Mouse (Mus musculus): Measurements from ENCODE around the gene Serpina10. TPM values are rescaled to one million over a fixed set of nuclear protein-coding genes. Genes with fewer than 3 reads are reported as not detected.
"Not testable (repeated sequence)": the region's sequence is repeated elsewhere in the genome, so short reads cannot be mapped to it uniquely, and the experiment has no call there.

Gene Serpina10
- polyA plus RNA-seq (2016; fragmentation: Nextera tagmentation; extraction: Ambion mirVana): 0.05 and 0.06 TPM in 2 replicates

DNA sequence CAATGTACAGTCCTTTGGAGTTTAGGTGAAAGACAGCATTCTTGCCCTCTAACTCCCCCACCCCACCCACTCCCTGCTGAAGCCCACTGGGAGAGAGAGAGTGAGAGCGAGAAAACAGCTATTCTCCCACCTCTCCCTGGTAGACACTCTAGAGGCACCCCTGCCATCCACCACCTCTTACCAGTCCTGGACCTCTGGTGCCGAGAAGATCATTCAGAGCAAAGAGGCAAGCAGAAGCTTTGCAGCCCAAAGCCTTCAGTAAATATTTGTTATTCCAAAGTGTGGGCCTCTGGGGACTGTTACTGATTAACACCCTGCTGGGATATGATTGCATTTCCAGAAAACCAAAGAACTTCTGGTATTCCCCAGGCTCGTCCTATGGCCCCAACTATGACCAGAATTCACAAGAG, at the start of gene Serpina10:
Gene Serpina10 (minus strand): TSS at position 242 of the 410 bp plus-strand sequence.
- no peak within 1 kb of the TSS for H3K4me3 ChIP-seq
- no peak for ATAC-seq (ENCODE audit: low FRiP score, low read depth)
- WGBS: 74% methylated on average over 3 of the region's 3 CpGs

DNA sequence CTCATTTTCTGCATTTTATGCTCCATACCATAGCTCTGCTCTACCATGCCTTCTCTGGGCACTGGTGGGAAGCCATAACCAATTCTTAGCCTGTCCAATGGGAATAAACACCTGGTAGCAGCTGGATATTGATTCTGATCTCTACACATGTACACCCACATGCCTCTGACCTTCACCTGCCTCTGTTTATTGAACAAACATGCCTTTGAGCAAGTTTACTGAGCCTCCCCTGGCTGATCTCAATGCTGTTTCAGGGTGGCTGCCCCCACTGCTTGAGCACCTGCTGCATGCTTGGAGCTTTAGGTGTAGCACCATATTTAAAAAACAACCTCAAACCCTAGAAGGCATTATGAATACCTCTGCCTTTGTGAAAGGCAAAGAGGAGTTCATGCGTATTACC, 48.6 kb upstream of the Serpina10 start:
- not testable (repeated sequence) for H3K9me3 ChIP-seq; H3K4me2 ChIP-seq (replicated peaks); H3K9ac ChIP-seq; H3K27me3 ChIP-seq (replicated peaks); H3K36me3 ChIP-seq; H3K4me1 ChIP-seq; H3K27ac ChIP-seq; ATAC-seq (ENCODE audit: low FRiP score, low read depth); H3K4me3 ChIP-seq
- 98% methylated on average over 1 of the region's 1 CpGs for WGBS

More for the DNA sequence above, at the start of gene Serpina10:
- Histone ChIP-seq H3K9ac (no peak within 1 kb of the TSS), H3K4me2 (replicated peaks) (no peak within 1 kb of the TSS), H3K27ac (no peak within 1 kb of the TSS), H3K9me3 (no peaks in the 10 kb centered on the region), H3K4me1 (no peaks in the 10 kb centered on the region), H3K36me3 (no peaks in the 10 kb centered on the region), H3K27me3 (replicated peaks) (no peaks in the 10 kb centered on the region)

DNA sequence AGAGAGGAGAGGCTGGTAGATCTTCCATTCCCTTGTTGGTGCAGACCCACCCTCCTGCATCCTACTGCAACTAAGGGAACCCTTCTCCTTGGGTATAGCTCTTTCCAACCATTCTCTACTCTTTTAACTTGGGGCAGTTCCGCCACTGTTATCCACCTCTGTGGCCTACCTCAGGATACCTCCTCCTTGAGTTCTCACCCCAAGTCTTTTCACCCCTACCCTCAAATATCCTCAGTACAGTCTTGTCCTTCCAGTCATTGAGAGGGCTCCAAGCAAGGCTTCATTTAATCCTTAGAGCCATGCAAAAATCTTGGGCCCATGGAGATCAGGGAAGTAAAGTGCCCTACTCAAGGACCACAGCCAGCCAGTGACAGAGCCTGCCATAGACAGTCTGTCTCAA, 44.8 kb upstream of the Serpina10 start, which contains the start of gene Serpina16:
Gene Serpina16 (minus strand): TSS at position 101 of the 400 bp plus-strand sequence.
- no peaks in the 10 kb centered on the region for H3K36me3 ChIP-seq
- no peaks in the 10 kb centered on the region for H3K9me3 ChIP-seq
- H3K27me3 ChIP-seq (replicated peaks): no peaks in the 10 kb centered on the region
- ATAC-seq (ENCODE audit: low FRiP score, low read depth): no peak
- no peaks in the 10 kb centered on the region for H3K4me1 ChIP-seq
- H3K4me2 ChIP-seq (replicated peaks): no peak within 1 kb of the TSS
- H3K9ac ChIP-seq: no peak within 1 kb of the TSS
- H3K27ac ChIP-seq: no peak within 1 kb of the TSS
- H3K4me3 ChIP-seq: no peak within 1 kb of the TSS
- WGBS: 79% methylated on average over 1 of the region's 1 CpGs

DNA sequence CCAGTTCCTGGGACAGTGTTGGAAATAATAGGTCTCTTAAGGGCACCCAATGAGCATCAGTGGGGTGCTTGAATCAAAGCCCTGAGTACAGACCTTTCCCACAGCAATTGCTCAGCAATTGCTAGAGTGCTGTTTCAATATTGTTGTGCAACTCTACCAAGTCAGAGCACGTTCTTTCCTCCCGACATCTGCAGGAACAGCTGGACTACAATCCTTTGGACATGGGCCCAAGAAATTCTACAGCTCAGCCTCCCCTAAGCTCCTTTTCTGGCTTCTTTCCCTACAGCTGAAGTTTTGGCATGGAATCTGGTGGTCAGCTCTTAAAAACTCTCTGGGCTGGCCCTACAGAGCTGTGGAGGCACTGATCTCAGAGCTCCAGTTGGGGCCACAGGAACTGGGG, 41.9 kb upstream of the Serpina10 start:
- no peak overlapping the region for H3K27ac ChIP-seq
- no peaks in the 10 kb centered on the region for H3K4me1 ChIP-seq
- H3K9me3 ChIP-seq: no peaks in the 10 kb centered on the region
- H3K27me3 ChIP-seq (replicated peaks): no peaks in the 10 kb centered on the region
- H3K9ac ChIP-seq: no peak overlapping the region
- H3K4me2 ChIP-seq (replicated peaks): no peak overlapping the region
- no peak overlapping the region for H3K4me3 ChIP-seq
- ATAC-seq (ENCODE audit: low FRiP score, low read depth): no peak
- H3K36me3 ChIP-seq: no peaks in the 10 kb centered on the region
- WGBS: 80% methylated on average over 2 of the region's 2 CpGs

DNA sequence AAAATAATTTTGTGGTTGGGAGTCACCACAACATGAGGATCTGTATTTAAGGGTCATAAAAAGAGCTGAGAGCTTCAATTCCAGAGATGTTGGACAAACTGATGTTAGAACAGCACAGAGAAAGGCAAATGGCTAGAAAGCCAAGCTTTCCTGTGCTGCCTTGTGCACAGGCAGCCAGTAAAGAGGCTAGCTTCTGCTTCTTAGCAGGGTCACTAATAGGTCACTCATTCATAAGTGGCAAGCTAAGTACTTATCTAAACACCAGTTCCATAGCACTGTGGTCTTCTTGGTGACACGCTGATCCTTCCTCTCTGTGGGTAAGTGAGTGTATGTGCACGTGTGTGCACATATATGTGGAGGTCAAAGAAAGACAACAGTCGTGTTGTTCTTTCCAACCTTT, 40.2 kb upstream of the Serpina10 start:
- WGBS: 81% methylated on average over 3 of the region's 3 CpGs
- no peak for ATAC-seq (ENCODE audit: low FRiP score, low read depth)

DNA sequence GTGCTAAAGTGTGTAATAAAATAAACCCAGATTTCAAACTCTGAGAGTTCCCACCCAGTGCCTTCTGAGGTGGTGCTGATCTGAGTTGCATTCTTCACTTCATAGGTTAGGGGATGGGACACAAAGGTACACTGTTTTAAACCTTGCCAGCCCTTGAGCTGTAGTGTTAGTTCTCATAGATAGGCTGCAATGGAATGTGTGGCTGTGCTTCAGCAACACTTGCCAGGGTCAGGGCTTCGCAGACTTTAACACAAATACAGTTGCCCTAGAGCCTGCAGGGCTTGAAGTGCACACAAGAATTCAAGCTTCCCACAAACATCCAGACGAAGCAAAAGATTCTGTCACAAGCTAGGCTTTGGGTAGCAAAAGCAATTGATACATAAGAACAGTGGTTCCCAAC, 39.7 kb upstream of the Serpina10 start:
- Histone ChIP-seq H3K9me3 (no peaks in the 10 kb centered on the region), H3K4me1 (no peaks in the 10 kb centered on the region), H3K36me3 (no peaks in the 10 kb centered on the region), H3K4me3 (no peak overlapping the region), H3K9ac (no peak overlapping the region), H3K27ac (no peak overlapping the region), H3K27me3 (replicated peaks) (no peaks in the 10 kb centered on the region), H3K4me2 (replicated peaks) (no peak overlapping the region)
- no peak for ATAC-seq (ENCODE audit: low FRiP score, low read depth)
- 84% methylated on average over 2 of the region's 2 CpGs for WGBS

More for the DNA sequence above, 40.2 kb upstream of the Serpina10 start:
- no peaks in the 10 kb centered on the region for H3K27me3 ChIP-seq (replicated peaks)
- H3K9ac ChIP-seq: no peak overlapping the region
- H3K27ac ChIP-seq: no peak overlapping the region
- no peaks in the 10 kb centered on the region for H3K36me3 ChIP-seq
- no peak overlapping the region for H3K4me3 ChIP-seq
- no peaks in the 10 kb centered on the region for H3K9me3 ChIP-seq
- H3K4me2 ChIP-seq (replicated peaks): no peak overlapping the region
- H3K4me1 ChIP-seq: no peaks in the 10 kb centered on the region

DNA sequence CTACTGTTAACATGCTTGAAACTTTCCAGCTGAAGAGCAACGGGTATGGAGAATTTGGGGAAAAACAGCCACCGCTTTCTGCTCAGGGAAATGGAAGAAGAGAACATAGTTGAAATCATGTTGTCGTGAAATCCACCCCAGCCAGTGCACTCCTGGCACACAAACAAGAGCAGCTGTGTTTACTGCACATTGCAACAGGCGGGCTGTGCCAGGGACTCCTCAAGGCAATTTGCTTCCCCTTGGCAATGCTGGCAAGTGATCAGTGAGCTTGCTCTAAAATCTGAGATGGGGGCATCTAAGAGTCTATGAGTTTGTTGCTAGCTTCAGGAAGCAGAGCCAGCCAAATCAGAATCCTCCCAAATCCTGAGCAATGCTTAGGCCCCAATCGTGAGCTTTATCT, 39.1 kb upstream of the Serpina10 start:
- H3K36me3 ChIP-seq: no peaks in the 10 kb centered on the region
- H3K4me1 ChIP-seq: no peaks in the 10 kb centered on the region
- WGBS: 87% methylated on average over 5 of the region's 5 CpGs
- H3K9me3 ChIP-seq: no peaks in the 10 kb centered on the region
- no peak for ATAC-seq (ENCODE audit: low FRiP score, low read depth)
- no peak overlapping the region for H3K4me3 ChIP-seq
- H3K9ac ChIP-seq: no peak overlapping the region
- no peak overlapping the region for H3K4me2 ChIP-seq (replicated peaks)
- no peaks in the 10 kb centered on the region for H3K27me3 ChIP-seq (replicated peaks)
- H3K27ac ChIP-seq: no peak overlapping the region

DNA sequence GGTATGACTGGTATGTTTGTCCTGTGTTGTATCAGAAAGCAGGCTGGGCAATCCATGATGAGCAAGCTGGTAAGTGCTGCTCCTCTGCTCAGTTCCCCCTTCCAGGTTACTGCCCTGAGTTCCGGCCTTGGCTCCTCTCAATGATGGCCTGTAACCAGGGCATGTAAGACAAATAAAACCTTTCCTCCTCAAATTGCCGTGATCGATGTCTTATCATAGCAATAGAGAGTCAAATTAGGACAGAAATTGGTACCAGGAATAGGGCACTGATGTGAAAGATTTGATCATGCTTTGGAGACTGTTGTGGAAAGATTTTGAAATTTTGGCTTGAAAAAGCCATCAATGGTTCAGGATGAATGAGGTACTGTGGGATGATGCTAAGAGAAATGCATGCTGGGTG, 34.0 kb upstream of the Serpina10 start:
- ATAC-seq (ENCODE audit: low FRiP score, low read depth): no peak
- no peak overlapping the region for H3K27ac ChIP-seq
- no peaks in the 10 kb centered on the region for H3K9me3 ChIP-seq
- H3K9ac ChIP-seq: no peak overlapping the region
- no peaks in the 10 kb centered on the region for H3K36me3 ChIP-seq
- no peak overlapping the region for H3K4me3 ChIP-seq
- H3K4me2 ChIP-seq (replicated peaks): no peak overlapping the region
- no peaks in the 10 kb centered on the region for H3K4me1 ChIP-seq
- 92% methylated on average over 3 of the region's 3 CpGs for WGBS
- no peaks in the 10 kb centered on the region for H3K27me3 ChIP-seq (replicated peaks)

DNA sequence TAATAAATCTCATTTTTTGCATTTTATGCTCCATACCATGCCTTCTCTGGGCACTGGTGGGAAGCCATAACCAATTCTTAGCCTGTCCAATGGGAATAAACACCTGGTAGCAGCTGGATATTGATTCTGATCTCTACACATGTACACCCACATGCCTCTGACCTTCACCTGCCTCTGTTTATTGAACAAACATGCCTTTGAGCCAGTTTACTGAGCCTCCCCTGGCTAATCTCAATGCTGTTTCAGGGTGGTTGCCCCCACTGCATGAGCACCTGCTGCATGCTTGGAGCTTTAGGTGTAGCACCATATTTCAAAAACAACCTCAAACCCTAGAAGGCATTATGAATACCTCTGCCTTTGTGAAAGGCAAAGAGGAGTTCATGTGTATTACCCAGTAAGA, 30.8 kb upstream of the Serpina10 start:
- H3K4me1 ChIP-seq; H3K4me3 ChIP-seq; H3K36me3 ChIP-seq; H3K4me2 ChIP-seq (replicated peaks); H3K27ac ChIP-seq; H3K9me3 ChIP-seq; H3K9ac ChIP-seq; H3K27me3 ChIP-seq (replicated peaks); ATAC-seq (ENCODE audit: low FRiP score, low read depth): not testable (repeated sequence)

DNA sequence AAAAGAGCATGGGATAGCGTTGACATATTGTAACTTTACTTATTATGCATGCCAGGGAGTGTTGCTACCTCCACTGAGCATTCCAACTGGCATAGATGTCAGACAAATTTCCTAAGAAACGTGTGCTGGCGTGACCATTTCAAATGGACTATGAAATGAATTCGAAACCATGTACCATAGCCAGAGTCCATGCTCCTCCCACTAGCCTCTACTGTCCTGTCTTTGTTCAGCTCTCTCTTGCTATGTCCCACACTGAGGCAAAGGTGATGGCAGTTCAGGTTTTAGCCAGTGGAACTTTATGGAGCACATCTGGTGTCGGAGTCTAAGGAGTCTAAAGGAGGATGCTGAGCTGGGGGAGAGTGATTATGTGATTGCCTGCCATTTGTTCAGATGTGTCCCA, 28.8 kb upstream of the Serpina10 start:
- 83% methylated on average over 5 of the region's 5 CpGs for WGBS
- H3K27ac ChIP-seq: no peak overlapping the region
- ATAC-seq (ENCODE audit: low FRiP score, low read depth): no peak
- H3K4me1 ChIP-seq: no peaks in the 10 kb centered on the region
- no peaks in the 10 kb centered on the region for H3K27me3 ChIP-seq (replicated peaks)
- H3K9me3 ChIP-seq: no peaks in the 10 kb centered on the region
- H3K9ac ChIP-seq: no peak overlapping the region
- no peaks in the 10 kb centered on the region for H3K36me3 ChIP-seq
- H3K4me2 ChIP-seq (replicated peaks): no peak overlapping the region
- H3K4me3 ChIP-seq: no peak overlapping the region

DNA sequence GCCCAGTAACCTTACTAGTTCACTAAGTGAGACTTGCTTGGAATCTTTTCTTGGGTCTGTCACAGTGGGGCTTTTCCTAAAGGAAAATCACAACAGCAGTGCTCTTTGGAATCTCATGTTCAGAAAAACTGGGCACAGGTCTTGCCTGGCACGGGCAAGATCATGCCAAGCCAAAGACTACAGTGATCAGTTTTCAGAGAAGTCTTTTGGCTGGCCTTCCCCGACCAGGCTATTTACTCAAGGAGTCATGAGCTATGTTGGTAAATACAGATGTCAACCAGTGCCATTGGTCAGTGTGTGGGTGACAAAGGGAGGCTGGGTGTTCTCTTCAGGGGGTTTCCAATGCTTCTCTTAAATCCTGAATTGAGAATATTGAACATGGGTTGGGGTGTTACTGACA, 27.9 kb upstream of the Serpina10 start:
- ATAC-seq (ENCODE audit: low FRiP score, low read depth): no peak
- H3K4me3 ChIP-seq: no peak overlapping the region
- H3K9ac ChIP-seq: no peak overlapping the region
- no peaks in the 10 kb centered on the region for H3K4me1 ChIP-seq
- 79% methylated on average over 2 of the region's 2 CpGs for WGBS
- H3K9me3 ChIP-seq: no peaks in the 10 kb centered on the region
- no peaks in the 10 kb centered on the region for H3K36me3 ChIP-seq
- H3K4me2 ChIP-seq (replicated peaks): no peak overlapping the region
- H3K27ac ChIP-seq: no peak overlapping the region
- H3K27me3 ChIP-seq (replicated peaks): no peaks in the 10 kb centered on the region

DNA sequence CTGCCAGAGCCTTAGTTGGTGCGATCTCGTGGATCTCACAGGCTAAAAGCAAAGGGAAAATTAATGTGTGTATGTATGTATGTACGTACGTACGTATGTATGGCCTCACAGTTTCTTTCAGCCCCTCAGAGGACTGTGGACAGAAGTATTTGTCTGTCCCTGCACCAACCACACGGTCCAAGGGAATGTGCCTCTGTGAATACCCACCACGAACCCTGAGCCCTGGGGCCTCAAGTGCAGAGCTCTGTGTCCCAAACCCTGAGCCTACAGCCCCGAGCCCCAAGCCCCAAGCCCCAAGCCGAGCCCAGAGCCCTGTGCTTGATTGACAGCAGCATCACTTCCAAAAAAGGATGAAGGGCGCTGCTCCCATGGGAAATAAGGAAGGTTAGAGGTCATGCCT, 26.7 kb upstream of the Serpina10 start:
- no peaks in the 10 kb centered on the region for H3K4me1 ChIP-seq
- no peak overlapping the region for H3K9ac ChIP-seq
- H3K9me3 ChIP-seq: no peaks in the 10 kb centered on the region
- no peak overlapping the region for H3K27ac ChIP-seq
- H3K4me2 ChIP-seq (replicated peaks): no peak overlapping the region
- no peak overlapping the region for H3K4me3 ChIP-seq
- H3K27me3 ChIP-seq (replicated peaks): no peaks in the 10 kb centered on the region
- 83% methylated on average over 10 of the region's 10 CpGs for WGBS
- no peak for ATAC-seq (ENCODE audit: low FRiP score, low read depth)
- H3K36me3 ChIP-seq: no peaks in the 10 kb centered on the region

DNA sequence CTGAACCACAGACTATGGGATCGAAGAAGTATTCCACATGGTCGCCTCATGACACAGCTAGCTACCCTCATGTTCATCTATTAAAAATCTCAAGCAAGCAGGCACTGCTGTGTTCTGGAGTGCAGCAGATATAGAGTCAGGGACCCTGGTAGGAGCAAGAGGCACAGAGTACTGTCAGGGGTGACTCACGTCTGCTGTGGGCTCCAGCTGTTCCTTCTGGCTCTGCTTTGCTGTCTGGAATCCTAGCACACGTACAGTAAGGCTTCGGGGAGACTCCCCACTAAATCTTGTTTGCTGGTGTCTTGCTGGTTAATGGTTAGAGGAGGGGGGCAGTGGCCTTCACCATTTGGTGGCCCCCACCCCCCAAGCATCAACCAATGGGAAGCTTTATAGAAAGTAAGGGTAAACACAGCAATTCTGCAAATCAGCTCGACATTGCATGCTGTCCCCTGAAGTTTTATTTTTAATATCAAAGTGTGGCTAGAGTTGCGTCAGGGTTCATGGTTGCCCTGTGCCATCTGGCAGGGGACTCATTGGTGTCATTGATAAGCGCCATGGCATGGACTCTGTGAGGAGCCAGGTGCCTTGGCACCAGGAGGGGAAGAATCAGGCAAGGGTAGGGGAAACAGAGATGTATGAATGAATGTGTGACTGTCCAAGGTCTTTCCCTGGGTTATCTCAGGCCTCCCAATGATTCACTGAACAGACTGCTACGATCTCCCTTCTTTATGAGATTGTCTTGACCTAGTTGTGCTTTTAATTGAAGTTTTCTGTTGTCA, 25.8 kb upstream of the Serpina10 start, which contains the start of gene Serpina6:
Gene Serpina6 (minus strand): TSS at position 365 of the 779 bp plus-strand sequence.
- H3K4me3 ChIP-seq: no peak within 1 kb of the TSS
- WGBS: 83% methylated on average over 9 of the region's 9 CpGs

More for the DNA sequence above, 25.8 kb upstream of the Serpina10 start, which contains the start of gene Serpina6:
- H3K36me3 ChIP-seq: no peaks in the 10 kb centered on the region
- no peaks in the 10 kb centered on the region for H3K4me1 ChIP-seq
- no peak within 1 kb of the TSS for H3K27ac ChIP-seq
- no peaks in the 10 kb centered on the region for H3K9me3 ChIP-seq
- ATAC-seq (ENCODE audit: low FRiP score, low read depth): no peak
- H3K4me2 ChIP-seq (replicated peaks): no peak within 1 kb of the TSS
- no peak within 1 kb of the TSS for H3K9ac ChIP-seq
- no peaks in the 10 kb centered on the region for H3K27me3 ChIP-seq (replicated peaks)

Measured in neural tube, embryonic 12.5 days (tissue).